Mouse (Mus musculus) bone marrow, adult 2 months (tissue): ENCODE measurements around the gene Tmsb10. TPM values are rescaled to one million over a fixed set of nuclear protein-coding genes. Genes with fewer than 3 reads are reported as not detected.

Source experiments
- H3K27ac ChIP-seq: fragments of 200-500 bp; 2 replicates; pipeline ENCODE4 v1.5.1; 2012; ENCODE audit warnings: low read depth, mild to moderate bottlenecking, control low read depth, inconsistent platforms, low read length; ENCODE audit not compliant: control insufficient read depth, poor library complexity, insufficient read depth
- H3K4me1 ChIP-seq: fragments of 200-500 bp; 2 replicates; pipeline ENCODE4 v1.6.1; 2011; ENCODE audit warnings: low read length; ENCODE audit not compliant: control insufficient read depth, insufficient read depth
- H3K4me3 ChIP-seq: fragments of 200-500 bp; replicated peaks from 2 replicates; pipeline ENCODE3; 2011; ENCODE audit warnings: mild to moderate bottlenecking, low read depth, low read length, control low read depth; ENCODE audit not compliant: control insufficient read depth
- CTCF ChIP-seq: fragments of 200-500 bp; IDR thresholded peaks from 2 replicates; pipeline ENCODE4 v1.5.1; 2011; ENCODE audit warnings: low read length, control low read depth; ENCODE audit not compliant: control insufficient read depth, insufficient read depth
- POLR2A ChIP-seq: fragments of 200-500 bp; IDR thresholded peaks from 2 replicates; pipeline ENCODE4 v1.6.1; 2011; ENCODE audit warnings: low read depth, mild to moderate bottlenecking, control low read depth, low read length, borderline replicate concordance; ENCODE audit not compliant: control insufficient read depth
- WGBS: fragments of 180-500 bp; shearing (Covaris S2); methylation state at CpG from one replicate; pipeline ENCODE4 v1.1.7; 2018; 5-methylcytosine and 5-hydroxymethylcytosine counted together
- polyA plus RNA-seq: library from polyadenylated mRNA; stranded (reverse); fragments of >200 nt; gene quantifications from 2 replicates; pipeline ENCODE4 v1.2.4, GENCODE M21; 2011; ENCODE audit warnings: low replicate concordance; ENCODE audit not compliant: missing spikeins, insufficient read depth, insufficient read length

Tmsb10 gene
- polyA plus RNA-seq, 1 experiment: 517 TPM

DNA sequence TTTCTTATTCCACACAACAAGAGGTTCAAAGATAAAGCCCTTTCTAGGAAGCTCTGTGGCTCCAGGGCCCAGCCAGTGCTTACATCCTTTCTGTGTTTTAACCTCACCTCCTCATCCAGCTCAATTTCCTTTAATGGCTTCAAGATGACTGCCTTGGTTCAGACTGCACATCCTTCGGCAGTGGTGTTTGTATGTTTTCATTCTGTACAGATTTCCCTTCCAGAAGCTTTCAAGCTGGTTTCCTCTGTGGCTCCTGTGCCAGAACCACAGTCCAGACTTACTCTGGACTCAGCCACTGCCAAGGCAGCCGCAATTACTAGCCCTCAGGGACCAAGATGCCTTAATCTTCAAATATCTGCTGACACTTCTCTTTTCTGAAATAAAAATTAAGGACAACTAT, 6.3 kb downstream of the Tmsb10 start:
- 31% methylated on average over 2 of the region's 2 CpGs for WGBS
- no peak for TF ChIP-seq CTCF
- no peak for TF ChIP-seq POLR2A
- Histone ChIP-seq H3K4me1 (peaks cover 3% of the 10 kb centered on the region; the same call in 1 of the 2 replicates), H3K4me3 (no peak overlapping the region), H3K27ac (no peak overlapping the region)

DNA sequence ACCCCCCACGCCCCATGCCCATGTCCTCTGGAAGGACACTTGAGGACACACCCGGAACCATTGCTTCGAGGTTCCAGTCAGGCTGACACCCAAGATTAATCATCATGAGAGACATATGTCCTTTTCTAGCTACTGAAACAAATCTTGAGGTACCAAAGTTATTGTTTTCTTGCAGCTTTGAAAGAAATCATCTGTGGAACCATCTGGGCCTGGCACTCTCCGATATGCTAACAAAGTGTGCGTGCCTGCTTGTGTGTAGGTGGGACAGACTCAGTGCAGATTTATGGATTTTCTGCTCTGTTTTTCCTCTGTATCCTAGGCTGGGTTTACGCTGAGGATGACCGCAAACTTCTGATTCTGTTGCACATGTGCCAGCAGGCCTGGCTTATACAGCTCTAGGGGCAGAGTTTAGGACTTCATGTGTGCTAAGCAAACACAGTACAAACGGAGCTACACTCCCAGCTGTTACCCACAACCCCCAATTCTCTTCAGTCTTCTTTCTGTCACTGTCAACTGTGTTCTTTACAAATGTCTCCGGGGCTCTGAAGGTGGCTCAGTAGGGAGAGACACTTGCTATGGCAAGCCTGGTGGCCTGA, 9.3 kb downstream of the Tmsb10 start:
- WGBS: 83% methylated on average over 9 of the region's 9 CpGs
- no peaks in the 10 kb centered on the region; the same call in 1 of the 2 replicates for H3K4me1 ChIP-seq
- 0 out of 2 replicates have a peak overlapping the region, but pooled peaks have one; percentile 12 for H3K27ac ChIP-seq
- H3K4me3 ChIP-seq: no peak overlapping the region
- TF ChIP-seq CTCF (no peak), POLR2A (no peak)

DNA sequence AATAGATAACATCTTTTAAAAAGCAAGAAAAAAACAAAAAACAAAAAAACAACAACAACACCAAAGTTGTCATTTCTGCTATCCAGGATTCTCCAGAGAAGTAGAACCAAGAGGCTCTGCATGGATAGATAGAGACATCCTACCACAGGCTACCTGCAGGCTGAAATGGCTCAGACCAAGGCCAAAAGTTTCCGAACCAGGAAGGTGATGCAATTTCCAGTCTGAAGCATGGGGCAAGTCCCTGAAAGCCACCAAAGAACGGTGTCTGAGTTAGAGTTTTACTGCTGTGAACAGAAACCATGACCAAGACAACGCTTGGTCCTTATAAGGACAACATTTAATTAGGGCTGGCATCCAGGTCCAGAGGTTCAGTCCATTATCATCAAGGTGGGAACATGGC, 10.2 kb downstream of the Tmsb10 start:
- TF ChIP-seq CTCF (no peak), POLR2A (no peak)
- Histone ChIP-seq H3K4me3 (no peak overlapping the region), H3K4me1 (no peaks in the 10 kb centered on the region; the same call in 1 of the 2 replicates), H3K27ac (no peak overlapping the region)
- 50% methylated on average over 3 of the region's 3 CpGs for WGBS

DNA sequence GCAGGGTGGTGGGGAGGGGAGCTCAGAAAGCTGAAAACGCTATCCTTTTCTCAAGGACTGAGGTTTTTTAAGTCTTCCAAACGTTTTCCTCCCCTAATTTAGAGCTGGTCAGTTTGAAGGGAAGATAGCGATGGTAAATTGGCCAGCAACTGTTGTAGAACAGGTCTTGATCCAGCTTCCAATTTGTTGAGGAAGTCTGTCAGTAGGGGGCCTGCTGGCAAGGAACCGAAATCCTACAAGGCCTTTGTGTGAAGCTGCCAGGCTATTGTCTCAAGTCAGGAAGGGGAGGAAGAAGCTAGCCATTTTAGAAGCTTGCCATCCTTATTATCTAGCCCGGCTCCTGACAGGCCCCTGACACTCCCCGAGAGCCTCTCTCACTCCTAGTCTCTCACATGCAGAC, 10.6 kb downstream of the Tmsb10 start:
- no peak overlapping the region for H3K27ac ChIP-seq
- no peak overlapping the region for H3K4me3 ChIP-seq
- no peaks in the 10 kb centered on the region; the same call in 1 of the 2 replicates for H3K4me1 ChIP-seq
- TF ChIP-seq CTCF: no peak
- TF ChIP-seq POLR2A: no peak
- 80% methylated on average over 6 of the region's 6 CpGs for WGBS

DNA sequence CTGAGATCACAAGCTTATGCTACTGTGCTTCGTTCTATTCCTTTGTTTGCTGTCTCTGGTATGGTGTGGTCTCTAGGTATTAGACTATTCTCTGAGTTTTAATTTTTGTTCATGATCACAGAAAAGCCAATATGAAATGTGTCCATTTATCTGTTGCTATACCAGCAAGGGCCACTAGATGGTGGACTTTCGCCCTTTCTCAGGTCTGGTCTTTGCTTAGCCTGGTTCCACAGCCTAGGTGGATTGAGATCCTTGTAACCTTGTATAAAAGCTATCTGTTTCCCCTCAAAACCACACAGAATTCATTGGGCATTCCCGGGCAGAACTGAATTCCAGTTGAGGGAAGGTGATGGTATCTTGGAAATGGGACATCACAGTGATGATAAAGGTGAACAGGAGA, 18.1 kb downstream of the Tmsb10 start:
- Histone ChIP-seq H3K4me1 (no peaks in the 10 kb centered on the region; the same call in 1 of the 2 replicates), H3K4me3 (no peak overlapping the region), H3K27ac (no peak overlapping the region)
- TF ChIP-seq CTCF (peak; percentile 66), POLR2A (no peak)
- WGBS: 6% methylated on average over 3 of the region's 3 CpGs

DNA sequence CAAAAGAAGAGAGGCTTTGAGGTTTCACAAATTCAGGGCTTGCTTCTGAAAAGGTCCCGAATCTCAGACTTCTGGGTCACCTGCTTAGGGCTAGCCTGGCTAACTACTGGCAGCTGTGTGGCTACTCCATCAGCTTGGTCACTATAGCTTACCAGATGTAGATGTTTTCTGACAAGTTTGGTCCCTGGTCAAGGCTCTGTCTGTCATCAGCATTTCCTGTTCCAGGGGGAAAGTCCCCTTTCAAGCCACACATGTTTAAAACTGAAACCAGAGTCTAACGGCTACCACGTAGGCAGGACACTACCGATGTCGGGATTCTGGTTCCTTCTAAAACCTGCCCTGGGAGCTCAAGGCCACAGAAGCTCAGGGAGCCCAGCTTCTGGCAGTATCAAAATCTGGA, 20.7 kb downstream of the Tmsb10 start:
- WGBS: under 1% methylated on average over 5 of the region's 5 CpGs
- peak overlapping the region; percentile 1 for H3K4me3 ChIP-seq

DNA sequence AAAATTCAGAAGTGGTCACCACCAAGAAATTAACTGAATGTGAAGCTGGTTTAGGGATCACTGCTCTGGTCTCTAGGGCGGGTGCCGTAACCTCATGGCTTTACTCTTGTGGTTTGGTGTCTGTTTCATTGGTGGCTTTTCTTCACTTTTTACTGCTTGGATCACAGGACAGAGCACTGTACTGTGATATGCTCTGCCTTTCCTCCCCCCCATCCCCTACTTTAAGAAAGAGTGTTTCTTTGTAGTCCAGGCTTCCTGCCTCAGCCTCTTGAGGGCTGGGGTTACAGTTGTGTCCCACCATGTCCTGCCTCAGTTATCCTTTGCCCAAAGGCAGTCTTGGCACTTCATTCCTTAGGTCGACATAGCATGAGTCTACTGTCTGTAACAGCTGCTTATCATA, 21.1 kb downstream of the Tmsb10 start:
- WGBS: 6% methylated on average over 3 of the region's 3 CpGs
- H3K27ac ChIP-seq: peak overlapping the region; percentile 57
- TF ChIP-seq CTCF (no peak), POLR2A (no peak)
- no peaks in the 10 kb centered on the region; the same call in 1 of the 2 replicates for H3K4me1 ChIP-seq
- no peak overlapping the region for H3K4me3 ChIP-seq

More for the DNA sequence above, 20.7 kb downstream of the Tmsb10 start:
- H3K27ac ChIP-seq: peak overlapping the region; percentile 57; the same call in 1 of the 2 replicates
- TF ChIP-seq POLR2A (no peak), CTCF (no peak)
- no peaks in the 10 kb centered on the region; the same call in 1 of the 2 replicates for H3K4me1 ChIP-seq

DNA sequence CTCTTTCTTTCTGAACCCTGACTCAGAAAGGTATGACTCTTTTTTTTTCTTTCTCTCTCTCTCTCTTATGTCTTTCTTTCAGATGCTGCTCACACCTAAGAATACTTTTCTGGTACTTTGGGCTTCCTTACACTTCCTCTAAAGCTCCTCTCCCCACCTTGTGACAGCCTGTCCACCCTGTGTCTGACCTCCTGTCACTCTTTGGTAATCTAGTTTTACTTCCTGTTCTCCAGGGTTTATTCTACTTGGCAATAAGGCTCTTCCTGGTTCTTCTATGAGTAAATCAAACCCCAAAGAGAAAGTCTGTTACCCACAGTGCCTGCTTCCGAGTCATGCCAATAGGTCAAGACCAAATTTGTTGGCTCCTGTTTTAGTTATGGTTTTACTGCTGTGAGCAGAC, 25.6 kb downstream of the Tmsb10 start:
- Histone ChIP-seq H3K4me1 (no peaks in the 10 kb centered on the region; the same call in 1 of the 2 replicates), H3K4me3 (no peak overlapping the region), H3K27ac (no peak overlapping the region)
- no peak for TF ChIP-seq CTCF
- no peak for TF ChIP-seq POLR2A
- 42% methylated on average over 1 of the region's 1 CpGs for WGBS

DNA sequence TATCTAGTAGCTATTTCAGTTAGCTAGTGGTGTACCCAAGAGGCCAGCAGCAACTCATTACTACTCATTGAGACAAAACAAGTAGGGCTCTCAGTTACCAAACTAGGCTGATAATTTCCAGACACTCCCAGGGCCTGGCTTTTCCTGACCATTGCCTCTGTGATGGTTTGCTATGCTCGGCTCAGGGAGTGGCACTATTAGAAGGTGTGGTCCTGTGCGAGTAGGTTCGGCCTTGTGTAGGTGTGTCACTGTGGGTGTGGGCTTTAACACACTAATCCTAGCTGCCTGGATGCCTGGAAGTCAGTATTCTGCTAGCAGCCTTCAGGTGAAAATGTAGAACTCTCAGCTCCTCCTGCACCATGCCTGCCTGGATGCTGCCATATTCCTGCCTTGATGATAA, 27.0 kb downstream of the Tmsb10 start:
- no peak for TF ChIP-seq CTCF
- TF ChIP-seq POLR2A: no peak
- H3K4me3 ChIP-seq: no peak overlapping the region
- WGBS: 70% methylated on average over 3 of the region's 3 CpGs
- H3K4me1 ChIP-seq: no peaks in the 10 kb centered on the region; the same call in 1 of the 2 replicates
- H3K27ac ChIP-seq: no peak overlapping the region
